Mouse (Mus musculus): ENCODE measurements around the gene Bcl11a. TPM values are rescaled to one million over a fixed set of nuclear protein-coding genes. Genes with fewer than 3 reads are reported as not detected.
A peak's percentile ranks its signal among the peaks of the same experiment; 100 is the strongest.

Bcl11a gene
- polyA plus RNA-seq, 1 experiment from 2014 or later = 95.4 TPM

DNA sequence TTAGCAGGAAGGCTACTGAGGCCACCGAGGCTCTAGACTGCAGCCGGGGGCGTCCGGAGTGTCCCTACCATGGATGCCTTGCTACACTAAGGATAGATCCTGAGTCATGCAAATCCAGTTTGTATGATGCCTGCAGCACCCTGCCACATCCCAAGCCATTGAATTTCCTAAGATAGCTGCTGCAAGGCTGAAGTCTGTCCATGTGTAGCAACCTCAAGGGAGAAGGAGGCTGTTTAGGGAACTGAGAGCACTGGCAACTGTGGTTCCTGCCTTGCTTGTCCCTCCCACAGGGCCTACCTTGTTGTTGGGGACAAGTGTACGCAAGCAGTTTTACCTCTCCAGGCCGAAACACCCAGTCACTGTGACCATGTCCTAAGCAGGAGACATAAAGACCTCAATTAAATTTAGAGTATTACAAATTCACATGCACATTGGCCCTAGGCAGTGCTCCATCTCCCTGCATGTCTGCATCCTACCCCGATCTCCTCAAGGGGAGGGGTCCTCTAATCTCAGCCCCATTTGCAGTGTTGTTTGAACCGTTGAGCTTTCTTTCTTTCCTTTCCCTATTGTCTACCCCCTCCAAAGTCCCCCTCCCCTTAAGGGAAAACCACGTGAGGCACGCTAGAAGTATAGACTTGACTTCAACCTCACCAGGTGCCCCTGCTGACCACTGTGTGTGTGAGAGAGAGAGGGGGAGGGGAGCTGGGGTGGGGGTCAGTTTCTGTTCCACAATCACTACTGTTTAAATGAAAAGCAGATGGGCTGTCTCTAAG, 63.8 kb downstream of the Bcl11a start:
- ATAC-seq (replicated peaks; ENCODE audit: low FRiP score) = no peak
- H3K4me3 ChIP-seq (ENCODE audit: low read depth, low read length) = no peak overlapping the region
- H3K4me1 ChIP-seq (replicated peaks; ENCODE audit: control insufficient read depth, insufficient read depth, low read length) = peaks cover 45% of the 10 kb centered on the region
- H3K9ac ChIP-seq (ENCODE audit: low read depth, low read length) = 0 out of 2 replicates have a peak overlapping the region, but pooled peaks have one; percentile 18
- H3K9me3 ChIP-seq (ENCODE audit: control insufficient read depth, low read length) = no peaks in the 10 kb centered on the region
- no peak overlapping the region for H3K4me2 ChIP-seq
- peaks cover 3% of the 10 kb centered on the region; the same call in 1 of the 2 replicates for H3K36me3 ChIP-seq (ENCODE audit: control insufficient read depth, insufficient read depth, low read length)
- 72% methylated on average over 10 of the region's 10 CpGs for WGBS
- 0 out of 2 replicates have a peak overlapping the region, but pooled peaks have one; percentile 45 for H3K27ac ChIP-seq (ENCODE audit: low read depth, low read length)
- no peak for DNase-seq (ENCODE audit: low spot score)
- H3K27me3 ChIP-seq (replicated peaks; ENCODE audit: control insufficient read depth, insufficient read depth, low read length) = no peaks in the 10 kb centered on the region

- no peak for DNase-seq (ENCODE audit: low spot score)
- no peak for ATAC-seq (replicated peaks; ENCODE audit: low FRiP score)
- WGBS = 49% methylated on average over 9 of the region's 9 CpGs
- Histone ChIP-seq H3K27me3 (replicated peaks; ENCODE audit: control insufficient read depth, insufficient read depth, low read length) (no peaks in the 10 kb centered on the region), H3K4me1 (replicated peaks; ENCODE audit: control insufficient read depth, insufficient read depth, low read length) (peaks cover 43% of the 10 kb centered on the region), H3K4me3 (ENCODE audit: low read depth, low read length) (no peak overlapping the region), H3K9me3 (ENCODE audit: control insufficient read depth, low read length) (no peaks in the 10 kb centered on the region), H3K9ac (ENCODE audit: low read depth, low read length) (no peak overlapping the region), H3K4me2 (no peak overlapping the region), H3K36me3 (ENCODE audit: control insufficient read depth, insufficient read depth, low read length) (peaks cover 3% of the 10 kb centered on the region; the same call in 1 of the 2 replicates), H3K27ac (ENCODE audit: low read depth, low read length) (0 out of 2 replicates have a peak overlapping the region, but pooled peaks have one; percentile 45)
These were observed 64.5 kb downstream of the Bcl11a start for GRCm38 (mm10) chr11:24142316-24142715.

- Histone ChIP-seq H3K4me2 (no peak overlapping the region), H3K36me3 (ENCODE audit: control insufficient read depth, insufficient read depth, low read length) (no peaks in the 10 kb centered on the region; the same call in 1 of the 2 replicates), H3K27ac (ENCODE audit: low read depth, low read length) (no peak overlapping the region), H3K4me1 (replicated peaks; ENCODE audit: control insufficient read depth, insufficient read depth, low read length) (peaks cover 53% of the 10 kb centered on the region), H3K27me3 (replicated peaks; ENCODE audit: control insufficient read depth, insufficient read depth, low read length) (no peaks in the 10 kb centered on the region), H3K4me3 (ENCODE audit: low read depth, low read length) (no peak overlapping the region), H3K9ac (ENCODE audit: low read depth, low read length) (no peak overlapping the region), H3K9me3 (ENCODE audit: control insufficient read depth, low read length) (no peaks in the 10 kb centered on the region)
- 82% methylated on average over 16 of the region's 16 CpGs for WGBS
- DNase-seq (ENCODE audit: low spot score) = no peak
- no peak for ATAC-seq (replicated peaks; ENCODE audit: low FRiP score)
These were observed 66.5 kb downstream of the Bcl11a start for GRCm38 (mm10) chr11:24144159-24144946.

GRCm38 (mm10) chr11:24146034-24146433, 68.2 kb downstream of the Bcl11a start:
- H3K4me2 ChIP-seq = no peak overlapping the region
- no peak overlapping the region for H3K4me3 ChIP-seq (ENCODE audit: low read depth, low read length)
- H3K27me3 ChIP-seq (replicated peaks; ENCODE audit: control insufficient read depth, insufficient read depth, low read length) = no peaks in the 10 kb centered on the region
- ATAC-seq (replicated peaks; ENCODE audit: low FRiP score) (no peak), DNase-seq (ENCODE audit: low spot score) (no peak)
- peaks cover 2% of the 10 kb centered on the region; the same call in 1 of the 2 replicates for H3K36me3 ChIP-seq (ENCODE audit: control insufficient read depth, insufficient read depth, low read length)
- no peak overlapping the region for H3K9ac ChIP-seq (ENCODE audit: low read depth, low read length)
- WGBS = 73% methylated on average over 4 of the region's 4 CpGs
- H3K4me1 ChIP-seq (replicated peaks; ENCODE audit: control insufficient read depth, insufficient read depth, low read length) = peaks cover 46% of the 10 kb centered on the region
- 0 out of 2 replicates have a peak overlapping the region, but pooled peaks have one; percentile 30 for H3K27ac ChIP-seq (ENCODE audit: low read depth, low read length)
- H3K9me3 ChIP-seq (ENCODE audit: control insufficient read depth, low read length) = no peaks in the 10 kb centered on the region

DNA sequence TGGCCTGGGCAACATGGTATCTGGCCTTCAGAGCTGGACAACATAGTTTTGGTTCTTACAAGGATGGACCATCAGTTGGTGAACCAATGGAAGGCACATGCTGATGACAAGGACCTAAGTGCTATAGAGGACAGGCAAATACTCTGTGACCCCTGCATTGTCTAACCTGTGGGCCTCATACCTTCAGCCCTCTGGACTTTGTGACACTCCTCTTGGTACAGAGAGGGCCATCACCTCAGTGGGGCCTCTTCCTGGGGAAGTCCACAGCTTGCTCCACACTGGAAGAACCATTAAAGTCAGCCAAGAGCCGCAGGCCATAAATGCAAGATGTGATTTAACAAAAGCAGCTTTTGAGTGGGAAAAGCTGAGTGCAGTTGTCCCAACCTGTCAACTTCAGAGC, 68.6 kb downstream of the Bcl11a start:
- Histone ChIP-seq H3K9ac (ENCODE audit: low read depth, low read length) (no peak overlapping the region), H3K4me2 (no peak overlapping the region), H3K9me3 (ENCODE audit: control insufficient read depth, low read length) (no peaks in the 10 kb centered on the region), H3K27me3 (replicated peaks; ENCODE audit: control insufficient read depth, insufficient read depth, low read length) (no peaks in the 10 kb centered on the region), H3K4me3 (ENCODE audit: low read depth, low read length) (no peak overlapping the region), H3K27ac (ENCODE audit: low read depth, low read length) (0 out of 2 replicates have a peak overlapping the region, but pooled peaks have one; percentile 30), H3K36me3 (ENCODE audit: control insufficient read depth, insufficient read depth, low read length) (peaks cover 2% of the 10 kb centered on the region; the same call in 1 of the 2 replicates), H3K4me1 (replicated peaks; ENCODE audit: control insufficient read depth, insufficient read depth, low read length) (peaks cover 43% of the 10 kb centered on the region)
- 92% methylated on average over 1 of the region's 1 CpGs for WGBS
- no peak for DNase-seq (ENCODE audit: low spot score)
- no peak for ATAC-seq (replicated peaks; ENCODE audit: low FRiP score)

- Histone ChIP-seq H3K4me1 (replicated peaks; ENCODE audit: control insufficient read depth, insufficient read depth, low read length) (peaks cover 36% of the 10 kb centered on the region), H3K27ac (ENCODE audit: low read depth, low read length) (peak overlapping the region; percentile 70; the same call in 1 of the 2 replicates), H3K4me2 (no peak overlapping the region), H3K36me3 (ENCODE audit: control insufficient read depth, insufficient read depth, low read length) (peaks cover 2% of the 10 kb centered on the region; the same call in 1 of the 2 replicates), H3K27me3 (replicated peaks; ENCODE audit: control insufficient read depth, insufficient read depth, low read length) (no peaks in the 10 kb centered on the region), H3K4me3 (ENCODE audit: low read depth, low read length) (no peak overlapping the region), H3K9me3 (ENCODE audit: control insufficient read depth, low read length) (no peaks in the 10 kb centered on the region), H3K9ac (ENCODE audit: low read depth, low read length) (no peak overlapping the region)
- WGBS = 70% methylated on average over 6 of the region's 6 CpGs
- ATAC-seq (replicated peaks; ENCODE audit: low FRiP score) = 0 out of 2 replicates have a peak, but pooled peaks have one; percentile 40
- DNase-seq (ENCODE audit: low spot score) = no peak
These were observed 69.8 kb downstream of the Bcl11a start for GRCm38 (mm10) chr11:24147698-24148097.

DNA sequence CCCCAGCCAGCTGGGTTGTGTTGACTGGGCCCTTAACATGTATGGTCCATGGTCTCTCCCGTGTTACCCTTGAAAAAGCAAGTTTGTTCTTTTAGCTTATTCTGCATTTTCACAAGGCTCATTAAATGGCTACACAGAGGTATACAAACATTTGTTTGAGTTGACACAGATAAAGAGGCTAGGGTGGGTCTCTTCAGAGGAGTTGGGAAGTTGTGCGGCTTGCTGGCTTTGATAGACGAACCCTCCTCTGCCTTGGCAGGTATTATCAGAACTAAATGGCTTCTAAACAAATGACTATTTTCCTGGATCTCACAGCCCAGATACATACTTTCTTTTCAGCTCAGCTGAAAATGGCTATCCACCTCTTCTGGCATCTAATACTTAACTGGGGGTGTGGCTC, 70.7 kb downstream of the Bcl11a start:
- Histone ChIP-seq H3K9me3 (ENCODE audit: control insufficient read depth, low read length) (no peaks in the 10 kb centered on the region), H3K4me3 (ENCODE audit: low read depth, low read length) (no peak overlapping the region), H3K27me3 (replicated peaks; ENCODE audit: control insufficient read depth, insufficient read depth, low read length) (no peaks in the 10 kb centered on the region), H3K4me1 (replicated peaks; ENCODE audit: control insufficient read depth, insufficient read depth, low read length) (peaks cover 36% of the 10 kb centered on the region), H3K27ac (ENCODE audit: low read depth, low read length) (peak overlapping the region; percentile 70), H3K36me3 (ENCODE audit: control insufficient read depth, insufficient read depth, low read length) (peaks cover 2% of the 10 kb centered on the region; the same call in 1 of the 2 replicates), H3K4me2 (0 out of 2 replicates have a peak overlapping the region, but pooled peaks have one; percentile 9), H3K9ac (ENCODE audit: low read depth, low read length) (no peak overlapping the region)
- DNase-seq (ENCODE audit: low spot score) (no peak), ATAC-seq (replicated peaks; ENCODE audit: low FRiP score) (peak; percentile 75)
- 52% methylated on average over 3 of the region's 3 CpGs for WGBS

GRCm38 (mm10) chr11:24149462-24150220, 71.8 kb downstream of the Bcl11a start:
- 78% methylated on average over 9 of the region's 9 CpGs for WGBS
- Histone ChIP-seq H3K4me1 (replicated peaks; ENCODE audit: control insufficient read depth, insufficient read depth, low read length) (peaks cover 40% of the 10 kb centered on the region), H3K27ac (ENCODE audit: low read depth, low read length) (peak overlapping the region; percentile 36; the same call in 1 of the 2 replicates), H3K9ac (ENCODE audit: low read depth, low read length) (no peak overlapping the region), H3K4me3 (ENCODE audit: low read depth, low read length) (no peak overlapping the region), H3K4me2 (no peak overlapping the region), H3K27me3 (replicated peaks; ENCODE audit: control insufficient read depth, insufficient read depth, low read length) (no peaks in the 10 kb centered on the region), H3K36me3 (ENCODE audit: control insufficient read depth, insufficient read depth, low read length) (peaks cover 4% of the 10 kb centered on the region; the same call in 1 of the 2 replicates), H3K9me3 (ENCODE audit: control insufficient read depth, low read length) (no peaks in the 10 kb centered on the region)
- DNase-seq (ENCODE audit: low spot score) = no peak
- no peak for ATAC-seq (replicated peaks; ENCODE audit: low FRiP score)

All from liver, embryonic 11.5 days (tissue).